In genomic region chr16:11729815-11730214, GRCm38 (mm10) we compare ENCODE assay signal across 27 mouse cellular contexts.
A peak's percentile ranks its signal among the peaks of the same experiment; 100 is the strongest.
DNase-seq lines count a peak whose midpoint lies in the region; ATAC-seq and TF ChIP-seq lines count a peak whose summit lies in the region.
"Had no signal": no experiment of that assay in that cellular context is flagged by ENCODE, and none has a peak within 500 bp of the region (broad histone marks: within the 10 kb centered on the region; RNA-seq: fewer than 3 reads in every experiment).

No protein-coding gene starts in this region.

- H3K4me3 ChIP-seq in midbrain, embryonic 11.5 days (ENCODE audit: low read depth, low read length) = no peak overlapping the region
- H3K4me3 ChIP-seq in midbrain, postnatal 0 days (ENCODE audit: low read depth, low read length) = no peak overlapping the region
- no peak overlapping the region for H3K4me3 ChIP-seq in myocyte
- H3K4me3 ChIP-seq in lung, postnatal 0 days (ENCODE audit: low read depth, low read length) = no peak overlapping the region
- H3K4me3 ChIP-seq: embryonic facial prominence, embryonic 12.5 days; embryonic facial prominence, embryonic 15.5 days; erythroblast, embryonic 14.5 days; forebrain, embryonic 10.5 days; forebrain, embryonic 12.5 days had no signal

- no peak for TF ChIP-seq EP300 in lung, postnatal 0 days (IDR thresholded peaks at IDR 0.05)

- no peak overlapping the region for H3K27ac ChIP-seq in midbrain, embryonic 11.5 days (ENCODE audit: low read depth, low read length)
- no peak overlapping the region for H3K27ac ChIP-seq in midbrain, postnatal 0 days (ENCODE audit: low read depth, low read length)
- H3K27ac ChIP-seq in lung, postnatal 0 days (ENCODE audit: low read length) = no peak overlapping the region
- H3K27ac ChIP-seq: embryonic facial prominence, embryonic 12.5 days; embryonic facial prominence, embryonic 15.5 days; forebrain, embryonic 10.5 days; forebrain, embryonic 12.5 days had no signal

- no peak for TF ChIP-seq CTCF in midbrain, postnatal 0 days (IDR thresholded peaks at IDR 0.05)
- no peak for TF ChIP-seq CTCF in lung, postnatal 0 days (IDR thresholded peaks at IDR 0.05)

- no peak for ATAC-seq in midbrain, embryonic 11.5 days (ENCODE audit: low FRiP score)
- ATAC-seq in midbrain, postnatal 0 days (ENCODE audit: low FRiP score) = no peak
- no peak for ATAC-seq in lung, postnatal 0 days
- ATAC-seq: activated CD4-positive, CD25-positive, alpha-beta regulatory T cell, adult 4 months; CD4-positive, CD25-positive, alpha-beta regulatory T cell, adult 4 months; forebrain, embryonic 14.5 days; forebrain, embryonic 16.5 days; Patski had no signal

- DNase-seq in midbrain, embryonic 11.5 days (ENCODE audit: low spot score, missing footprints) = peak; percentile 67
- DNase-seq in midbrain, postnatal 0 days (ENCODE audit: low spot score) = no peak
- no peak for DNase-seq in lung, postnatal 0 days (ENCODE audit: low spot score)
- no peak for DNase-seq in adipocyte (ENCODE audit: low spot score)
- DNase-seq: adrenal gland, adult 2 months; adrenal gland, postnatal 10 days; adrenal gland, postnatal 25 days; cerebellum, adult 11 months; cerebellum, adult 18-20 months; cerebellum, adult 8-10 months; cerebellum, adult 9-11 months; cerebellum, postnatal 14 days; cerebellum, postnatal 36 days; embryo, embryonic 11 days had no signal

- H3K36me3 ChIP-seq in midbrain, embryonic 11.5 days (ENCODE audit: control insufficient read depth, insufficient read depth, low read length) = no peaks in the 10 kb centered on the region
- no peaks in the 10 kb centered on the region for H3K36me3 ChIP-seq in midbrain, postnatal 0 days (ENCODE audit: insufficient read depth, low read length)
- H3K36me3 ChIP-seq in myocyte (ENCODE audit: control insufficient read depth, insufficient read depth) = no peaks in the 10 kb centered on the region
- H3K36me3 ChIP-seq in lung, postnatal 0 days (ENCODE audit: insufficient read depth, low read length) = no peaks in the 10 kb centered on the region
- H3K36me3 ChIP-seq: embryonic facial prominence, embryonic 12.5 days; embryonic facial prominence, embryonic 15.5 days; forebrain, embryonic 10.5 days; forebrain, embryonic 12.5 days; G1E had no signal

- H3K9me3 ChIP-seq in midbrain, embryonic 11.5 days (ENCODE audit: control insufficient read depth, low read length) = no peaks in the 10 kb centered on the region
- no peaks in the 10 kb centered on the region for H3K9me3 ChIP-seq in midbrain, postnatal 0 days (ENCODE audit: low read length)
- no peaks in the 10 kb centered on the region for H3K9me3 ChIP-seq in lung, postnatal 0 days (ENCODE audit: low read length)
- H3K9me3 ChIP-seq: embryonic facial prominence, embryonic 12.5 days; embryonic facial prominence, embryonic 15.5 days; forebrain, embryonic 10.5 days; forebrain, embryonic 12.5 days; G1E had no signal

- no peak overlapping the region for H3K9ac ChIP-seq in midbrain, embryonic 11.5 days (ENCODE audit: low read length)
- H3K9ac ChIP-seq in midbrain, postnatal 0 days (replicated peaks; ENCODE audit: low read length, poor library complexity, severe bottlenecking) = no peak overlapping the region
- no peak overlapping the region for H3K9ac ChIP-seq in lung, postnatal 0 days (replicated peaks; ENCODE audit: low read depth)
- H3K9ac ChIP-seq: embryonic facial prominence, embryonic 12.5 days; embryonic facial prominence, embryonic 15.5 days; forebrain, embryonic 12.5 days had no signal

- no peaks in the 10 kb centered on the region for H3K27me3 ChIP-seq in midbrain, embryonic 11.5 days (ENCODE audit: control insufficient read depth, insufficient read depth, low read length)
- H3K27me3 ChIP-seq in midbrain, postnatal 0 days (ENCODE audit: insufficient read depth, low read length) = no peaks in the 10 kb centered on the region
- no peaks in the 10 kb centered on the region for H3K27me3 ChIP-seq in myocyte (ENCODE audit: control insufficient read depth, insufficient read depth, insufficient read length)
- no peaks in the 10 kb centered on the region for H3K27me3 ChIP-seq in lung, postnatal 0 days (replicated peaks; ENCODE audit: insufficient read depth, low read length)
- H3K27me3 ChIP-seq: CH12.LX; embryonic facial prominence, embryonic 12.5 days; embryonic facial prominence, embryonic 15.5 days; forebrain, embryonic 12.5 days; Patski had no signal

- no peak overlapping the region for H3ac ChIP-seq in myocyte (ENCODE audit: control insufficient read depth, insufficient read length)

- TF ChIP-seq POLR2A in myocyte (IDR thresholded peaks at IDR 0.05; ENCODE audit: insufficient read length, low read depth) = no peak

- no peaks in the 10 kb centered on the region for H3K79me2 ChIP-seq in myocyte (ENCODE audit: control insufficient read depth, insufficient read depth)

- H3K4me2 ChIP-seq in midbrain, embryonic 11.5 days = no peak overlapping the region
- H3K4me2 ChIP-seq in midbrain, postnatal 0 days (ENCODE audit: low read depth, low read length, poor library complexity, severe bottlenecking) = no peak overlapping the region
- H3K4me2 ChIP-seq in myocyte (ENCODE audit: low read depth) = peak overlapping the region; percentile 40
- H3K4me2 ChIP-seq in lung, postnatal 0 days (replicated peaks; ENCODE audit: low read depth, low read length) = no peak overlapping the region
- H3K4me2 ChIP-seq: embryonic facial prominence, embryonic 12.5 days; embryonic facial prominence, embryonic 15.5 days; forebrain, embryonic 12.5 days had no signal

- no peaks in the 10 kb centered on the region for H3K4me1 ChIP-seq in midbrain, embryonic 11.5 days (ENCODE audit: control insufficient read depth, insufficient read depth, low read length)
- H3K4me1 ChIP-seq in midbrain, postnatal 0 days (ENCODE audit: insufficient read depth, low read length) = no peaks in the 10 kb centered on the region
- no peaks in the 10 kb centered on the region for H3K4me1 ChIP-seq in lung, postnatal 0 days (ENCODE audit: insufficient read depth, low read depth, low read length)
- H3K4me1 ChIP-seq: embryonic facial prominence, embryonic 12.5 days; forebrain, embryonic 10.5 days; forebrain, embryonic 12.5 days had no signal

- WGBS in midbrain, embryonic 11.5 days = 84% methylated on average over 5 of the region's 5 CpGs
- WGBS in midbrain, postnatal 0 days = 83% methylated on average over 5 of the region's 5 CpGs
- WGBS in lung, postnatal 0 days = 78% methylated on average over 5 of the region's 5 CpGs

TF ChIP-seq in myocyte, 11 proteins besides CTCF, POLR2A, EP300 and RAD21:
- TF ChIP-seq USF1 (IDR thresholded peaks at IDR 0.05; ENCODE audit: low read depth) (no peak), CEBPB (IDR thresholded peaks at IDR 0.05; ENCODE audit: insufficient read depth, poor library complexity, severe bottlenecking) (no peak), MYOD1 (IDR thresholded peaks at IDR 0.05; ENCODE audit: control insufficient read depth in 1 of 3, insufficient read length in 2 of 3, low read depth in 2 of 3) (peak; percentile 55 to 81 (median 66)), TCF12 (IDR thresholded peaks at IDR 0.05; ENCODE audit: insufficient read depth, poor library complexity, severe bottlenecking) (peak; percentile 27), TCF3 (IDR thresholded peaks at IDR 0.05; ENCODE audit: insufficient read length, low read depth) (no peak), E2F4 (IDR thresholded peaks at IDR 0.05; ENCODE audit: insufficient read depth) (no peak), MAX (IDR thresholded peaks at IDR 0.05; ENCODE audit: low read depth) (no peak), SRF (IDR thresholded peaks at IDR 0.05; ENCODE audit: control insufficient read depth, insufficient read length, low read depth) (no peak), POLR2AphosphoS2 (IDR thresholded peaks at IDR 0.05; ENCODE audit: insufficient read length, low read depth) (no peak), MYOG (IDR thresholded peaks at IDR 0.05; ENCODE audit: control insufficient read depth in 1 of 3, insufficient read depth in 1 of 3, insufficient read length in 2 of 3, low read depth in 2 of 3) (peak in 2 of 3 experiments; percentile 31 to 68), REST (IDR thresholded peaks at IDR 0.05; ENCODE audit: insufficient read depth, insufficient read length) (no peak)
